23 mouse cellular contexts compared by ENCODE assay signal in genomic region chr2:12799153-12799925, GRCm38 (mm10).
DNase-seq lines count a peak whose midpoint lies in the region; ATAC-seq and TF ChIP-seq lines count a peak whose summit lies in the region.
"Had no signal": no experiment of that assay in that cellular context is flagged by ENCODE, and none has a peak within 500 bp of the region (broad histone marks: within the 10 kb centered on the region; RNA-seq: fewer than 3 reads in every experiment).

No protein-coding gene starts in this region.

- H3K27me3 ChIP-seq in forebrain, embryonic 15.5 days = no peaks in the 10 kb centered on the region; the same call in 1 of the 2 replicates
- H3K27me3 ChIP-seq in forebrain, embryonic 12.5 days = no peaks in the 10 kb centered on the region
- no peaks in the 10 kb centered on the region for H3K27me3 ChIP-seq in midbrain, embryonic 15.5 days (replicated peaks)
- H3K27me3 ChIP-seq: CH12.LX; hindbrain, embryonic 13.5 days; neural tube, embryonic 15.5 days had no signal

- H3K36me3 ChIP-seq in forebrain, embryonic 15.5 days = no peaks in the 10 kb centered on the region
- no peaks in the 10 kb centered on the region for H3K36me3 ChIP-seq in forebrain, embryonic 12.5 days (replicated peaks)
- no peaks in the 10 kb centered on the region for H3K36me3 ChIP-seq in midbrain, embryonic 15.5 days (replicated peaks)
- H3K36me3 ChIP-seq: G1E; hindbrain, embryonic 13.5 days; limb, embryonic 10.5 days; neural tube, embryonic 15.5 days had no signal

- H3K9ac ChIP-seq in forebrain, embryonic 15.5 days (replicated peaks) = no peak overlapping the region
- H3K9ac ChIP-seq in forebrain, embryonic 12.5 days = no peak overlapping the region
- no peak overlapping the region for H3K9ac ChIP-seq in midbrain, embryonic 15.5 days
- H3K9ac ChIP-seq: hindbrain, embryonic 13.5 days; neural tube, embryonic 15.5 days had no signal

- no peak overlapping the region for H3K4me2 ChIP-seq in forebrain, embryonic 15.5 days (replicated peaks)
- no peak overlapping the region for H3K4me2 ChIP-seq in forebrain, embryonic 12.5 days
- H3K4me2 ChIP-seq in midbrain, embryonic 15.5 days = no peak overlapping the region
- H3K4me2 ChIP-seq: hindbrain, embryonic 13.5 days; midbrain, embryonic 11.5 days; neural tube, embryonic 15.5 days had no signal

- no peak for TF ChIP-seq CTCF in cortical plate, adult 2 months (IDR thresholded peaks at IDR 0.05; ENCODE audit: extremely low read depth, insufficient read depth, low read length)

- H3K4me1 ChIP-seq in forebrain, embryonic 15.5 days = no peaks in the 10 kb centered on the region
- no peaks in the 10 kb centered on the region for H3K4me1 ChIP-seq in forebrain, embryonic 12.5 days
- no peaks in the 10 kb centered on the region for H3K4me1 ChIP-seq in cortical plate, adult 2 months (ENCODE audit: control insufficient read depth, insufficient read depth, low read length)
- no peaks in the 10 kb centered on the region for H3K4me1 ChIP-seq in midbrain, embryonic 15.5 days
- H3K4me1 ChIP-seq: hindbrain, embryonic 13.5 days; limb, embryonic 10.5 days; neural tube, embryonic 15.5 days had no signal

- ATAC-seq in forebrain, embryonic 15.5 days (replicated peaks) = peak; percentile 60; the same call in 1 of the 2 replicates
- no peak for ATAC-seq in forebrain, embryonic 12.5 days (ENCODE audit: low FRiP score)
- no peak for ATAC-seq in midbrain, embryonic 15.5 days (replicated peaks)
- ATAC-seq: lung, postnatal 0 days; Patski had no signal

- no peak for TF ChIP-seq POLR2A in cortical plate, adult 2 months (IDR thresholded peaks at IDR 0.05; ENCODE audit: extremely low read depth, insufficient read depth, low read length)

- 67% methylated on average over 4 of the region's 4 CpGs for WGBS in forebrain, embryonic 15.5 days
- 94% methylated on average over 4 of the region's 4 CpGs for WGBS in forebrain, embryonic 12.5 days
- WGBS in midbrain, embryonic 15.5 days = 91% methylated on average over 4 of the region's 4 CpGs

- H3K4me3 ChIP-seq in forebrain, embryonic 15.5 days = no peak overlapping the region
- no peak overlapping the region for H3K4me3 ChIP-seq in forebrain, embryonic 12.5 days (replicated peaks)
- no peak overlapping the region for H3K4me3 ChIP-seq in cortical plate, adult 2 months (ENCODE audit: insufficient read depth, low read length)
- no peak overlapping the region for H3K4me3 ChIP-seq in midbrain, embryonic 15.5 days
- H3K4me3 ChIP-seq: gastrocnemius, adult 2 months; hindbrain, embryonic 13.5 days; limb, embryonic 10.5 days; neural tube, embryonic 15.5 days had no signal

- peak; percentile 75 for DNase-seq in brain, adult 2 months (ENCODE audit: low read depth, low spot score)
- peak; percentile 45 to 61 for DNase-seq in layer of hippocampus, adult 8-10 months (ENCODE audit: low spot score in 2 of 2)
- DNase-seq in lung, adult 18-20 months = no peak
- DNase-seq in adrenal gland, postnatal 4 days (ENCODE audit: low spot score in 2 of 2) = no peak
- DNase-seq: adrenal gland, postnatal 36 days; B cell, adult 2 months; cerebellum, adult 18-20 months; gastrocnemius, adult 2 months; kidney, adult 2 months; kidney, postnatal 10 days; thymus, adult 2 months had no signal

- H3K9me3 ChIP-seq in forebrain, embryonic 15.5 days = no peaks in the 10 kb centered on the region
- H3K9me3 ChIP-seq in forebrain, embryonic 12.5 days = no peaks in the 10 kb centered on the region
- H3K9me3 ChIP-seq in midbrain, embryonic 15.5 days = no peaks in the 10 kb centered on the region
- H3K9me3 ChIP-seq: G1E; hindbrain, embryonic 13.5 days; limb, embryonic 10.5 days; neural tube, embryonic 15.5 days had no signal

- no peak overlapping the region for H3K27ac ChIP-seq in forebrain, embryonic 15.5 days (replicated peaks)
- H3K27ac ChIP-seq in forebrain, embryonic 12.5 days = no peak overlapping the region
- peak overlapping the region; percentile 1; the same call in 1 of the 2 replicates for H3K27ac ChIP-seq in cortical plate, adult 2 months (ENCODE audit: insufficient read depth, low read length)
- H3K27ac ChIP-seq in midbrain, embryonic 15.5 days = no peak overlapping the region
- H3K27ac ChIP-seq: gastrocnemius, adult 2 months; hindbrain, embryonic 13.5 days; limb, embryonic 10.5 days; neural tube, embryonic 15.5 days had no signal

Comparison
In these comparisons a context has a peak if more than half of its experiments do, and no peak if none do; other contexts are left out.
1. DNase-seq: peak in brain, adult 2 months (single experiment) and layer of hippocampus, adult 8-10 months (2 of 2); none in lung, adult 18-20 months (0 of 2) and adrenal gland, postnatal 4 days (0 of 2).